Mouse (Mus musculus): ENCODE measurements around the gene Dusp3.

The Dusp3 gene

GRCm38 (mm10) chr11:101926951-101927589 is 59.7 kb downstream of the Dusp3 start:
- DNase-seq: no peak

DNA sequence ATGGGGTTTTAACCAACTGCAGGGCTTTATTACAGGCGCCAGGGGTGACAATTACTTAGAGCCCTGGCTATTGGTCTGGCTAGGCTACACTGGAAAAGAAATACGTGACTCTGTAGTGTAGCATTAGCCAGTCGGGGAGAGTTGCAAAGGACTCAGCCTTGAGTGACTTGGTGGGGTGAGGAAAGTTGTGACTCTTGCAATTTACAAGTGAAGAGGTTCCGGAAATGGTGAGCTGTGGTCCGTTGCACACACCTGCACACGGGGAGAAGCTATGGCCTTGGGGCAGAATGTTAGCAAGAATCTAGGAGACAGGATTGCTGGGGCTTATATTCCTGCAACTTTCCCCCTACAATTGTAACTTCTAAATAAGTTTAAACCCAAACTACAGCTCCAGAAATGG is 61.2 kb downstream of the Dusp3 start:
- DNase-seq: no peak

DNA sequence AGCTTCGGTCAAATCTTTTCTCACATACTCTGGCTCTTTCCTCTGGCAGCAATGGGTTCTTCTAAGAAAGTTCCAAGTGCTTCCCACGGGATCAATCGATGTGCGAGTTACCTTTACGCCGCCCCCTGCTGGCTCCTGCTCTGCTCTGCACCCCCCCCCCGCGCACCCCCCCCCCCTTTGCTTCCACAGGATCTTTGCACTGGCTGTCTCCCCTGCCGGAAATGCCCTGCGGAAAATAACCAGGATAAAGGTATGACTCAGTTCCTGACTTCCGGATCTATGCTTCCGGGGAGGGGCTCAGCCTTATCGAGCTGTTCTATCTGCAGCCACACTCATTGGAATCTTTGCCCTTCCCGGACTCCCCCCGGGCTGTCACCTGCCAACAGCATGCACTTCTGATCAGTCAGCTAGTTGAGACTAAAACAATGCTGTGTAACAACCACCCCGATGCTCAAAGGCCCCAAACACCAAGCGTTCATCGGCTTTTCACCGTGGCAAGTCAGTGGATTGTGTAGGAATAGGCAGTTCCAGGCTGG is 62.3 kb downstream of the Dusp3 start:
- DNase-seq: no peak

- no peak for DNase-seq
Observed at GRCm38 (mm10) chr11:101923988-101924387, 62.8 kb downstream of the Dusp3 start.

GRCm38 (mm10) chr11:101921361-101921952 is 65.4 kb downstream of the Dusp3 start:
- DNase-seq: no peak

Data from cerebellum, adult 9-11 months (tissue).